In the genomic region with DNA sequence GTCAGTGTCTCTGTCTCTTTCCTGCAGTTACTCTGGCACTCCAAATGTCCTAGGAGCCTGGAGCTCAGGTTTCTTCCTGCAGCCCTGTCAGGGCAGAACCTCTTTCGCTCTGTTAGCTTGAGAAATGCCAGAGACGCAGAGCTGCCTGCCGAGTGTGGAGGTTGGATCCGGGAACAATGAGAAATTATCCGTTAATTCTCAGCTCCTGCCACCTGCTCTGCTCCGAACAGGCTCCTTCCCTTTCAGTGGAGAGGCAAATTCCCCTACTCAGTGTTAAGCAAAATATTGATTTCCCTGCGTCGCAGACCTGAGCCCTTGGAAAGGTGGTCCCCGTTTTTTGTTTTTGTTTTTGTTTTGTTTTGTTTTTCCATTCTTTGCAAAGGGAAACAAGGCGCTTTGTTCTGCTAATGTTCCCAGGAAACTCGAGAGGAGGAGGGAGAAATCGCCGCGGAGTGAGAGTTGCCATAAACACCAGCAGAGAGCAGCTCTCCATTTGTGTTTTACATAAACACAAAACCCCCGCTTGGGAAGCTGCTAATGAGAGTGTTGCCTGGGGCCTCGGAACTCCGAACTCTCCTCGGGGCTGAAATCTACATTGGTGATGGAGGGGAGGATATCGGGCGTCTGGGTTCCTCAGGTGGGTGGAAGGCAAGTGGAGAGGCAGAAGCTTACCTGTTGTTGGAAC, we compare ENCODE assay signal across 11 mouse cellular contexts. TPM values are rescaled to one million over a fixed set of nuclear protein-coding genes. Genes with fewer than 3 reads are reported as not detected.
DNase-seq lines count a peak whose midpoint lies in the region; ATAC-seq lines count a peak whose summit lies in the region.
"Had no signal": no experiment of that assay in that cellular context is flagged by ENCODE, and none has a peak within 500 bp of the region (broad histone marks: within the 10 kb centered on the region; RNA-seq: fewer than 3 reads in every experiment).

No protein-coding gene starts in this region.

- ATAC-seq in forebrain, embryonic 14.5 days, result no peak
- ATAC-seq in midbrain, embryonic 13.5 days, result no peak
- ATAC-seq in granulocyte monocyte progenitor cell, adult 5-6 weeks (replicated peaks; ENCODE audit: poor library complexity, severe bottlenecking), result no peak
- ATAC-seq in liver, embryonic 12.5 days, result no peak
- no peak for ATAC-seq in frontal cortex, adult (ENCODE audit: low TSS enrichment)
- ATAC-seq: inflammation-experienced regulatory T-cells, adult 6 months had no signal

- DNase-seq in NIH3T3 (ENCODE audit: low read depth), result peak; percentile 19
- peak; percentile 59 for DNase-seq in cerebellum, adult 8-10 months
- peak; percentile 52 for DNase-seq in forebrain, embryonic 14.5 days (ENCODE audit: low spot score)
- DNase-seq in c-Kit-positive CD71-positive TER-119-positive erythroid progenitor cells, embryonic 14.5 days (ENCODE audit: low spot score), result no peak

- H3K36me3 ChIP-seq in forebrain, embryonic 14.5 days (ENCODE audit: control insufficient read depth, insufficient read depth, low read length), result no peaks in the 10 kb centered on the region
- H3K36me3 ChIP-seq in midbrain, embryonic 13.5 days, result no peaks in the 10 kb centered on the region
- H3K36me3 ChIP-seq in liver, embryonic 12.5 days, result no peaks in the 10 kb centered on the region
- H3K36me3 ChIP-seq: limb, embryonic 15.5 days had no signal

- H3K27me3 ChIP-seq in forebrain, embryonic 14.5 days (replicated peaks; ENCODE audit: control insufficient read depth, insufficient read depth, low read length), result peaks cover 38% of the 10 kb centered on the region
- peaks cover 71% of the 10 kb centered on the region for H3K27me3 ChIP-seq in midbrain, embryonic 13.5 days
- H3K27me3 ChIP-seq in liver, embryonic 12.5 days (replicated peaks), result peaks cover 73% of the 10 kb centered on the region

- WGBS in forebrain, embryonic 14.5 days, result 1% methylated on average over 20 of the region's 20 CpGs
- WGBS in midbrain, embryonic 13.5 days, result under 1% methylated on average over 20 of the region's 20 CpGs
- WGBS in liver, embryonic 12.5 days (ENCODE audit: insufficient replicate concordance), result 4% methylated on average over 20 of the region's 20 CpGs

- 0 out of 2 replicates have a peak overlapping the region, but pooled peaks have one; percentile 25 for H3K9ac ChIP-seq in forebrain, embryonic 14.5 days (ENCODE audit: low read length)
- H3K9ac ChIP-seq in midbrain, embryonic 13.5 days (replicated peaks), result peak overlapping the region; percentile 33
- no peak overlapping the region for H3K9ac ChIP-seq in liver, embryonic 12.5 days
- H3K9ac ChIP-seq: limb, embryonic 15.5 days had no signal

- H3K9me3 ChIP-seq in forebrain, embryonic 14.5 days (replicated peaks; ENCODE audit: control insufficient read depth, low read length), result no peaks in the 10 kb centered on the region
- H3K9me3 ChIP-seq in midbrain, embryonic 13.5 days, result no peaks in the 10 kb centered on the region
- H3K9me3 ChIP-seq in liver, embryonic 12.5 days (replicated peaks), result no peaks in the 10 kb centered on the region
- H3K9me3 ChIP-seq: limb, embryonic 15.5 days had no signal

- H3K27ac ChIP-seq in forebrain, embryonic 14.5 days (ENCODE audit: low read depth, low read length), result no peak overlapping the region
- no peak overlapping the region for H3K27ac ChIP-seq in midbrain, embryonic 13.5 days
- H3K27ac ChIP-seq in liver, embryonic 12.5 days, result no peak overlapping the region
- H3K27ac ChIP-seq: limb, embryonic 15.5 days had no signal

- peak overlapping the region; percentile 40 for H3K4me2 ChIP-seq in forebrain, embryonic 14.5 days (ENCODE audit: low read length)
- H3K4me2 ChIP-seq in midbrain, embryonic 13.5 days (replicated peaks), result peak overlapping the region; percentile 47
- no peak overlapping the region for H3K4me2 ChIP-seq in liver, embryonic 12.5 days
- H3K4me2 ChIP-seq: limb, embryonic 15.5 days had no signal

- H3K4me3 ChIP-seq in forebrain, embryonic 14.5 days (ENCODE audit: low read depth, low read length), result peak overlapping the region; percentile 14; the same call in 1 of the 2 replicates
- H3K4me3 ChIP-seq in midbrain, embryonic 13.5 days (replicated peaks), result peak overlapping the region; percentile 22
- no peak overlapping the region for H3K4me3 ChIP-seq in liver, embryonic 12.5 days
- H3K4me3 ChIP-seq: limb, embryonic 15.5 days had no signal

- peaks cover 28% of the 10 kb centered on the region for H3K4me1 ChIP-seq in forebrain, embryonic 14.5 days (ENCODE audit: control insufficient read depth, insufficient read depth, low read length)
- peaks cover 46% of the 10 kb centered on the region for H3K4me1 ChIP-seq in midbrain, embryonic 13.5 days (replicated peaks)
- H3K4me1 ChIP-seq in liver, embryonic 12.5 days, result peaks cover 11% of the 10 kb centered on the region; the same call in 1 of the 2 replicates

RNA-seq across cellular contexts. Expression of a gene that starts 1.8 kb away (rescaled TPM):
- polyA plus RNA-seq in forebrain, embryonic 14.5 days (2014; fragmentation: Nextera tagmentation; extraction: Ambion mirVana), result 12.6 and 19.3 TPM in 2 replicates
- polyA plus RNA-seq in midbrain, embryonic 13.5 days (2015; fragmentation: Nextera tagmentation; extraction: Ambion mirVana), result 10.4 and 11.9 TPM in 2 replicates
- not detected in 2 replicates for total RNA-seq in granulocyte monocyte progenitor cell, adult 5-6 weeks (2014; fragmentation: Nextera tagmentation)
- 0.13 TPM in 1 of 2 replicates, not detected in the other for total RNA-seq in granulocyte monocyte progenitor cell, adult 5-6 weeks (2017)
- 0.14 and 0.19 TPM in 2 replicates for polyA plus RNA-seq in liver, embryonic 12.5 days (2016; fragmentation: Nextera tagmentation; extraction: Ambion mirVana)
- polyA plus RNA-seq: inflammation-experienced regulatory T-cells, adult 6 months; Patski had no signal
